Comparison of ENCODE assay signal across 18 mouse cellular contexts in the genomic region with DNA sequence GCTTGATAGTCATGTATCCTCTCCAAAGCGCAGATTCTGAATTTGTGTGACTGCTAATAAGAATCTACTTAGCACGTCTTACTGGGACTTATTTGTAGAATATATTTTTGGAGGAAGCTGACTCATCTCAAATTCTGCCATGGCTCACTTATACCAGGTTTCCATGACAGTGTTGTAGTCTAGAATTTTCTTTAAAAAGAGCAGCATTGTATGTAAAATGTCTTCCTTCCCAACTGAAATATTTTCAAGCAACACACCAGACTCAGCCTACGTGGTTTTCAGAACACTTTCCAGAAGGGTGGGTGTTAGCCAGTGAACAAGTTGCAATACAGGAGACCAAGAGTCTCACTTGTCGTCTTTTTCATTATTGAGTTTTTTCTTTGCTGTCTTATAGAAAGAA.
"Had no signal": no experiment of that assay in that cellular context is flagged by ENCODE, and none has a peak within 500 bp of the region (broad histone marks: within the 10 kb centered on the region; RNA-seq: fewer than 3 reads in every experiment).

No protein-coding gene starts in this region.

- H3K4me3 ChIP-seq: midbrain, embryonic 10.5 days; midbrain, embryonic 12.5 days; myocyte; neural tube, embryonic 13.5 days; neural tube, embryonic 15.5 days had no signal

- DNase-seq: lung, adult 18-20 months; lung, embryonic 14.5 days; lung, postnatal 10 days; lung, postnatal 4 days; midbrain, embryonic 14.5 days; retina, postnatal 1 day; right cerebral cortex, adult 18-20 months; right cerebral cortex, postnatal 25 days; right cerebral cortex, postnatal 4 days; spleen, adult 18-20 months; thymus, adult 2 months; thymus, postnatal 36 days had no signal

- H3K27ac ChIP-seq: midbrain, embryonic 10.5 days; midbrain, embryonic 12.5 days; neural tube, embryonic 13.5 days; neural tube, embryonic 15.5 days had no signal

- ATAC-seq: midbrain, embryonic 16.5 days had no signal
